Mouse (Mus musculus): ENCODE measurements around the gene Ankfn1. TPM values are rescaled to one million over a fixed set of nuclear protein-coding genes. Genes with fewer than 3 reads are reported as not detected.

Gene Ankfn1
- not detected for total RNA-seq (2023)

GRCm38 (mm10) chr11:89777431-89777830, at the start of gene Ankfn1:
Ankfn1 (minus strand) TSS chr11:89777653.

Other genes starting within 250 kb of the Ankfn1 start
- 10 to 100 TPM; 11.5 to 11.6 TPM for gene Pctp, start 225.2 kb upstream of the Ankfn1 start, total RNA-seq (2023)

Data from neutrophil, adult 59 days (primary cell).